Mouse (Mus musculus) bone marrow macrophage, adult 2 months (primary cell): ENCODE measurements around the gene Rb1.

Experiments
- CTCF ChIP-seq: IDR thresholded peaks from 2 replicates; pipeline ENCODE4 v1.5.1; 2012; ENCODE audit warnings: low read depth, mild to moderate bottlenecking, low read length, moderate library complexity
- POLR2A ChIP-seq: IDR thresholded peaks from 2 replicates; pipeline ENCODE4 v1.6.1; 2012; ENCODE audit warnings: mild to moderate bottlenecking, low read depth, low read length, borderline replicate concordance

DNA sequence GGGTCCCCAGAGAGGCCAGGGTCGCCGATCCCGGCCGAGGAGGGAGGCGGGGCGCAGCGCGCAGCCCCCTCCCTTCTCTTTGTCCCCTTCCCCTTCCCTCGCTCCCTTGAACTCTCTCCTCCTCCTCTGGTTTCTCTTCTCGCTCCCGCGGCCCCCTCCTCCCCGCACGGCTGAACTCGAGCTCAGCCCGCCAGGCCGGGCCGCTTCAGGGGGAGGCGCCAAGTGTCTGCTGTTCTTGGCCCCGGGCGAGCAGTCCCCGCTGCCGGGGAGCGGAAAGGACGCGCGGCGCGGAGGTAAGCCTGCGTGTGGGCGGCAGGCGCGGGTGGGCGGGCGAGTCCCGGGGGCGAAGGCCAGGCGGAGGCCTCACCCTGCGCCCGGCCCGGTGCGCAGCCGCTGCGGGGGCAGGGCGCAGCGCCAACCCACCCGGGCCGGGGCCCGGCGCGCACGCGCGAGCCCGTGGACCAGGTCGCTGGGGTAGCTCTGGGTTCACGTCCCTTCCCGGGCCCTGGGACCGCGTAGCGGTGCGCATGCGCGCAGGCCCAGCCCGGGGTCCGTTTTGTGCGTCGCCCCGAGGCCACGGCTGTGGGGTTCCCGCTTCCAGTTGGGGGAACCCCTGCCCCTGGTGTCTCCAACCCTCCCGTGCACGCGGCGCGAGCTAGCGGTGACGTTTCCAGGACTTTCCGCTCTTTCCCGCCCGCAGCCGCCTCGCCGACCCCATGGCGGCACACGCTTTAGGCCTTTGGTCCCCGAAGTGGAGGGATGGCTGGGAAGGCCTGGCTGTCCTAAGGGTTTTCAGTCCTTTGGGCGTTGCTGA is 182.5 kb downstream of the Rb1 start:
- TF ChIP-seq CTCF (no peak), POLR2A (no peak)
